Mouse (Mus musculus): ENCODE data around the gene Napepld.

DNA sequence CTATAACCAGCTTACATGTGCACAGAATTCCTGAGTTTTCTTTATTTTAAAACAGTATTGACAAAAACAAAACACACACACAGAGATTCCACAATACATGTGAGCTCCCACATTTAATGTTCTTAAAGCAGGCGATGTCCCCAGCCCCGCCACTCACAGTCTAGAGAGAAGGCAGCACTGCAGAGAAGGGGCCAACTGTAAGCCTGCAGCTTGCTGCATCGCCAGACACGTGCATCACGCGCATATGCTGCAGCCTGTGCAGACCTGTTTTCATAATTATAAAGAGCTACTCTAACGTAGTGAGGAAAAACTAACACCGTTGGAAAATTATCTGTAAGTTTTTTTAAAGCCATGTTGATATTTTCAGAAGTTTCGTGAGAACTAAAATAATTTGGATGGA is 27.5 kb downstream of the Napepld start:
- no peak for TF ChIP-seq HCFC1 (IDR thresholded peaks at IDR 0.05; ENCODE audit: borderline replicate concordance, insufficient read depth, low read length)
- no peak for TF ChIP-seq ZNF384 (IDR thresholded peaks at IDR 0.05; ENCODE audit: low read depth, low read length)
- no peak for TF ChIP-seq MAFK (IDR thresholded peaks at IDR 0.05; ENCODE audit: insufficient read depth, low read depth, low read length)
- no peak for TF ChIP-seq ZC3H11A (IDR thresholded peaks at IDR 0.05; ENCODE audit: borderline replicate concordance, low read depth, low read length)
- TF ChIP-seq CHD2 (IDR thresholded peaks at IDR 0.05; ENCODE audit: low read depth, low read length): no peak

All from ES-E14 (cell line).